Mouse (Mus musculus) MEL (cell line): Measurements from ENCODE around the gene Prkag1. TPM values are rescaled to one million over a fixed set of nuclear protein-coding genes. Genes with fewer than 3 reads are reported as not detected.
A peak's percentile ranks its signal among the peaks of the same experiment; 100 is the strongest.

ENCODE experiments used
- DNase-seq: peaks from one replicate; pipeline ENCODE4 v3.0.0; 2011; ENCODE audit warnings: low read depth, low spot score
- H3K27ac ChIP-seq: 2 replicates; pipeline ENCODE4 v1.5.1; 2012; ENCODE audit warnings: low read depth, mild to moderate bottlenecking, control low read depth, low read length, moderate library complexity; ENCODE audit not compliant: control insufficient read depth
- H3K27me3 ChIP-seq, 2 experiments: fragments of 150-350 bp in 1 of 2; sonication (generic) in 1 of 2; 2 replicates each; pipeline ENCODE4 v1.6.1; 2012; ENCODE audit warnings: low read length in 2 of 2, mild to moderate bottlenecking in 2 of 2, improper control_type of control experiment in 1 of 2, moderate library complexity in 1 of 2; ENCODE audit not compliant: insufficient read depth in 2 of 2, control insufficient read depth in 1 of 2
- H3K36me3 ChIP-seq, 2 experiments: 2 replicates each; pipeline ENCODE4 v1.6.1; 2012 to 2014; ENCODE audit warnings: low read length in 2 of 2, improper control_type of control experiment in 1 of 2, inconsistent platforms in 1 of 2, mild to moderate bottlenecking in 1 of 2; ENCODE audit not compliant: insufficient read depth in 2 of 2, control insufficient read depth in 1 of 2
- H3K4me1 ChIP-seq, 2 experiments: fragments of 150-350 bp in 1 of 2; sonication (generic) in 1 of 2; 2 replicates each; pipeline ENCODE4 v1.6.1; 2012; ENCODE audit warnings: low read length in 2 of 2, improper control_type of control experiment in 1 of 2, mild to moderate bottlenecking in 1 of 2; ENCODE audit not compliant: insufficient read depth in 2 of 2, control insufficient read depth in 1 of 2
- H3K4me3 ChIP-seq, 2 experiments: fragments of 150-350 bp in 1 of 2; sonication (generic) in 1 of 2; 2 replicates each; pipeline ENCODE4 v1.5.1; 2012; ENCODE audit warnings: low read depth in 2 of 2, low read length in 2 of 2, mild to moderate bottlenecking in 2 of 2, moderate library complexity in 2 of 2, control low read depth in 1 of 2, improper control_type of control experiment in 1 of 2; ENCODE audit not compliant: control insufficient read depth in 1 of 2, insufficient read depth in 1 of 2
- H3K79me2 ChIP-seq: 2 replicates; pipeline ENCODE4 v1.6.1; 2012; ENCODE audit warnings: mild to moderate bottlenecking, low read length, moderate library complexity; ENCODE audit not compliant: control insufficient read depth, poor library complexity, insufficient read depth
- H3K9ac ChIP-seq: 2 replicates; pipeline ENCODE4 v1.6.1; 2012; ENCODE audit warnings: low read depth, mild to moderate bottlenecking, control low read depth, low read length, moderate library complexity; ENCODE audit not compliant: control insufficient read depth, poor library complexity, severe bottlenecking
- H3K9me3 ChIP-seq: fragments of 150-350 bp; sonication (generic); replicated peaks from 2 replicates; pipeline ENCODE4 v1.6.1; 2012; ENCODE audit warnings: mild to moderate bottlenecking, low read length, improper control_type of control experiment, moderate library complexity; ENCODE audit not compliant: insufficient read depth
- CHD1 ChIP-seq: IDR thresholded peaks from 2 replicates; pipeline ENCODE4 v1.6.1; 2012; ENCODE audit warnings: low read depth, mild to moderate bottlenecking, inconsistent platforms, low read length, improper control_type of control experiment
- CHD2 ChIP-seq: IDR thresholded peaks from 2 replicates; pipeline ENCODE4 v1.6.1; 2011; ENCODE audit warnings: low read length, improper control_type of control experiment
- E2F4 ChIP-seq: IDR thresholded peaks from 2 replicates; pipeline ENCODE4 v1.6.1; 2011; ENCODE audit warnings: low read depth, low read length, improper control_type of control experiment, borderline replicate concordance
- ELF1 ChIP-seq: IDR thresholded peaks from 2 replicates; pipeline ENCODE4 v1.6.1; 2014; ENCODE audit warnings: low read depth, mild to moderate bottlenecking, inconsistent platforms, low read length, improper control_type of control experiment, moderate library complexity
- EP300 ChIP-seq, 2 experiments: IDR thresholded peaks; 2 replicates each; pipeline ENCODE4 v1.6.1; 2011; ENCODE audit warnings: improper control_type of control experiment in 2 of 2, low read length in 2 of 2, low read depth in 1 of 2, mild to moderate bottlenecking in 1 of 2
- ETS1 ChIP-seq: IDR thresholded peaks from 2 replicates; pipeline ENCODE4 v1.6.1; 2012; ENCODE audit warnings: low read depth, mild to moderate bottlenecking, inconsistent platforms, low read length, improper control_type of control experiment, moderate library complexity
- GABPA ChIP-seq: IDR thresholded peaks from 2 replicates; pipeline ENCODE4 v1.6.1; 2012; ENCODE audit warnings: low read depth, mild to moderate bottlenecking, inconsistent platforms, low read length, improper control_type of control experiment, moderate library complexity
- GATA1 ChIP-seq: IDR thresholded peaks from 2 replicates; pipeline ENCODE4 v1.6.1; 2011; ENCODE audit warnings: low read depth, low read length, improper control_type of control experiment
- HCFC1 ChIP-seq: IDR thresholded peaks from 2 replicates; pipeline ENCODE4 v1.6.1; 2012; ENCODE audit warnings: low read depth, mild to moderate bottlenecking, inconsistent platforms, low read length, improper control_type of control experiment, moderate library complexity
- JUND ChIP-seq: IDR thresholded peaks from 2 replicates; pipeline ENCODE4 v1.6.1; 2011; ENCODE audit warnings: low read depth, mild to moderate bottlenecking, improper control_type of control experiment, low read length
- KAT2A ChIP-seq: conservative IDR thresholded peaks from 2 replicates; pipeline ENCODE4 v1.6.1; 2012; ENCODE audit warnings: low read depth, low read length, improper control_type of control experiment, inconsistent platforms
- MAX ChIP-seq: IDR thresholded peaks from 2 replicates; pipeline ENCODE4 v1.6.1; 2011; ENCODE audit warnings: low read length, improper control_type of control experiment
- MAZ ChIP-seq: IDR thresholded peaks from 2 replicates; pipeline ENCODE4 v1.6.1; 2012; ENCODE audit warnings: low read depth, mild to moderate bottlenecking, inconsistent platforms, low read length, improper control_type of control experiment
- MEF2A ChIP-seq: IDR thresholded peaks from 2 replicates; pipeline ENCODE4 v1.6.1; 2014; ENCODE audit warnings: low read depth, mild to moderate bottlenecking, inconsistent platforms, low read length, improper control_type of control experiment; ENCODE audit not compliant: poor library complexity, insufficient replicate concordance, severe bottlenecking; ENCODE audit errors: extremely low read depth
- MXI1 ChIP-seq: IDR thresholded peaks from 2 replicates; pipeline ENCODE4 v1.6.1; 2011; ENCODE audit warnings: mild to moderate bottlenecking, low read depth, low read length, improper control_type of control experiment
- MYB ChIP-seq: IDR thresholded peaks from 2 replicates; pipeline ENCODE4 v1.6.1; 2011; ENCODE audit warnings: mild to moderate bottlenecking, low read depth, low read length, improper control_type of control experiment
- MYC ChIP-seq: IDR thresholded peaks from 2 replicates; pipeline ENCODE4 v1.6.1; 2011; ENCODE audit warnings: low read depth, mild to moderate bottlenecking, low read length, improper control_type of control experiment, moderate library complexity
- NELFE ChIP-seq: IDR thresholded peaks from 2 replicates; pipeline ENCODE4 v1.6.1; 2011; ENCODE audit warnings: low read depth, low read length, improper control_type of control experiment
- NRF1 ChIP-seq: IDR thresholded peaks from 2 replicates; pipeline ENCODE4 v1.6.1; 2014; ENCODE audit warnings: low read depth, mild to moderate bottlenecking, inconsistent platforms, low read length, improper control_type of control experiment, moderate library complexity; ENCODE audit not compliant: poor library complexity, insufficient read depth, severe bottlenecking
- POLR2A ChIP-seq, 2 experiments: IDR thresholded peaks; 2 replicates each; pipeline ENCODE4 v1.6.1; 2011 to 2012; ENCODE audit warnings: low read length in 2 of 2, mild to moderate bottlenecking in 2 of 2, control low read depth in 1 of 2, improper control_type of control experiment in 1 of 2, low read depth in 1 of 2, moderate library complexity in 1 of 2; ENCODE audit not compliant: control insufficient read depth in 1 of 2, insufficient read depth in 1 of 2, poor library complexity in 1 of 2
- POLR2AphosphoS5 ChIP-seq: IDR thresholded peaks from 2 replicates; pipeline ENCODE4 v1.6.1; 2012; ENCODE audit warnings: low read depth, borderline replicate concordance, mild to moderate bottlenecking, inconsistent platforms, low read length, moderate library complexity, mixed read lengths
- RAD21 ChIP-seq: IDR thresholded peaks from 2 replicates; pipeline ENCODE4 v1.6.1; 2011; ENCODE audit warnings: mild to moderate bottlenecking, low read depth, low read length, improper control_type of control experiment
- RCOR1 ChIP-seq: IDR thresholded peaks from 2 replicates; pipeline ENCODE4 v1.6.1; 2012; ENCODE audit warnings: low read depth, mild to moderate bottlenecking, inconsistent platforms, low read length, improper control_type of control experiment
- SIN3A ChIP-seq: IDR thresholded peaks from 2 replicates; pipeline ENCODE4 v1.6.1; 2012; ENCODE audit warnings: low read length, improper control_type of control experiment, inconsistent platforms
- SMC3 ChIP-seq: IDR thresholded peaks from 2 replicates; pipeline ENCODE4 v1.6.1; 2011; ENCODE audit warnings: low read depth, low read length, improper control_type of control experiment
- TAL1 ChIP-seq: IDR thresholded peaks from 2 replicates; pipeline ENCODE4 v1.6.1; 2012; ENCODE audit warnings: mild to moderate bottlenecking, inconsistent platforms, low read length, moderate library complexity, mixed read lengths
- TBP ChIP-seq: IDR thresholded peaks from 2 replicates; pipeline ENCODE4 v1.8.0; 2011; ENCODE audit warnings: low read depth, low read length, improper control_type of control experiment
- TCF12 ChIP-seq: IDR thresholded peaks from 2 replicates; pipeline ENCODE4 v1.6.1; 2014; ENCODE audit warnings: low read depth, mild to moderate bottlenecking, inconsistent platforms, low read length, improper control_type of control experiment, moderate library complexity
- UBTF ChIP-seq: IDR thresholded peaks from 2 replicates; pipeline ENCODE4 v1.6.1; 2012; ENCODE audit warnings: low read depth, mild to moderate bottlenecking, inconsistent platforms, low read length, improper control_type of control experiment, moderate library complexity, borderline replicate concordance; ENCODE audit not compliant: insufficient read depth
- USF1 ChIP-seq: IDR thresholded peaks from 2 replicates; pipeline ENCODE4 v1.6.1; 2014; ENCODE audit warnings: low read depth, mild to moderate bottlenecking, inconsistent platforms, low read length, improper control_type of control experiment, moderate library complexity
- USF2 ChIP-seq, 2 experiments: IDR thresholded peaks; 2 replicates each; pipeline ENCODE4 v1.6.1; 2011 to 2012; ENCODE audit warnings: improper control_type of control experiment in 2 of 2, low read length in 2 of 2, borderline replicate concordance in 1 of 2, inconsistent platforms in 1 of 2, low read depth in 1 of 2, mild to moderate bottlenecking in 1 of 2; ENCODE audit not compliant: insufficient read depth in 1 of 2
- ZC3H11A ChIP-seq: IDR thresholded peaks from 2 replicates; pipeline ENCODE4 v1.6.1; 2012; ENCODE audit warnings: low read depth, mild to moderate bottlenecking, inconsistent platforms, low read length, improper control_type of control experiment
- ZMIZ1 ChIP-seq: IDR thresholded peaks from 2 replicates; pipeline ENCODE4 v1.6.1; 2012; ENCODE audit warnings: low read depth, mild to moderate bottlenecking, inconsistent platforms, low read length, improper control_type of control experiment, moderate library complexity
- ZNF384 ChIP-seq: IDR thresholded peaks from 2 replicates; pipeline ENCODE4 v1.6.1; 2012; ENCODE audit warnings: low read depth, mild to moderate bottlenecking, inconsistent platforms, low read length, improper control_type of control experiment
- polyA plus RNA-seq, 2 experiments: library from polyadenylated mRNA; stranded (reverse) in 1 of 2; unstranded in 1 of 2; fragments of >175 nt in 1 of 2; fragments of >200 nt in 1 of 2; gene quantifications; 2 replicates each; pipeline versions ENCODE4 v1.2.1 to v1.2.4; 2012; ENCODE audit warnings: low replicate concordance in 2 of 2, low read depth in 1 of 2; ENCODE audit not compliant: insufficient read length in 2 of 2, insufficient read depth in 1 of 2, missing spikeins in 1 of 2
- total RNA-seq: library from RNA; depleted of rRNA; stranded (reverse); fragments of 300-350 nt; gene quantifications from 2 replicates; pipeline ENCODE4 v1.2.3, GENCODE M21; 2012

Gene Prkag1
- total and polyA plus RNA-seq, 3 experiments = 122 to 348 (median 141) TPM

DNA sequence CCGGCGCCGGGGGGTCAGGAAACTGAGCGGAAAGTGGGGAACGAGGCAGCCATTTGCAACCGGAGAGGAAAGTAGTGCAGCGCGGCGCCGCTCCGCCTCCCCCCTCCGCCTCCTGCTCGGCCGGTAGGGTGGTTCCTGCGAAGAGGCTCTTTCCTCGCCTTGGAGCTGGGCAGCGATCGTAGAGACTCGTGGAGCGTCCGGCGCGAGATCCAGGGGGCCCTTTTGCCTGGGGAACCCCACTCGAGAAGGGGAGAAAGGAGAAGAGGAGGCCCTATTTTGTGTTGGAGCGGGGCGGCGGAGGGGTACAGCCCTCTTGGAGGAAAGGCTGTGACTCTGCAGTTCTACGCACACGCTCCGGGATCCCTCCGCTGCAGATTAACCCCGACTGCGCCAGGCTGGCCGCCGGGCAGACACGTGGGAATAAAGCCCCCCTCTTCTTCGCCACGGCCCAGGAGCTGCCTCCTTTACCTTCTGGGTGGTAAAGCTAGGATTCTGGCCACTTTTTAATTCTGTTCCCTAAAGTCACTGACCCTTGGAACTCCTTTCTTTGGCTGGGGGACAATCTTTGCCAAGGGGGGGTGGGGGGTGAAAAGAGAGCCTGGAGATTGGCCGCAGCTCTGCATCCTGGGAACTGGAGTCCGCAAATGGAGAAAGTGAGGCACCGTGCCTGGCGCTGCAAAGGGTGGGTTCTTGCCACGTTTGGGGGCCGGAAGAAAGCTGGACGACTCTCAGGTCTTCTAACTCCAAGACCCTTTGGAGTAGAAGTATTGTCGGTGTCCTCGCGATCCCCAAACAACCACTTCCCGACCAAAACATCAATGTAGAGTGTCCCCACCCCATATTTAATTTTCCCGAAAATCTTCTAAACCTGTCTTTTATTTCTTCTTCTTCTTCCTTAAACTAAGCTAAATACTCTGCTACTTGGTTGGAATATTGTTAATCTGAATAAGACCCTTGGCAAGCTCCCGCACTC is 40.9 kb upstream of the Prkag1 start:
- peak; percentile 99 for DNase-seq
- peaks cover 0 to 23% of the 10 kb centered on the region in 2 experiments; a peak in 2 of 4 replicates for H3K36me3 ChIP-seq
- H3K4me1 ChIP-seq = peaks cover 14 to 21% of the 10 kb centered on the region in 2 experiments
- H3K4me3 ChIP-seq = peak overlapping the region; percentile 78 to 92
- H3K79me2 ChIP-seq = peaks cover 52% of the 10 kb centered on the region
- H3K27ac ChIP-seq = peak overlapping the region; percentile 86
- no peaks in the 10 kb centered on the region for H3K27me3 ChIP-seq
- peak overlapping the region; percentile 96 for H3K9ac ChIP-seq
- TF ChIP-seq NRF1 = peak; percentile 8; the same call in 1 of the 2 replicates
- peak; percentile 93; the same call in 1 of the 2 replicates for TF ChIP-seq UBTF
- TF ChIP-seq USF2 (IDR thresholded peaks at IDR 0.05; ENCODE audit: borderline replicate concordance in 1 of 2, insufficient read depth in 1 of 2, low read depth in 1 of 2, low read length in 2 of 2) = no peak
- no peak for TF ChIP-seq ZC3H11A
- 0 out of 2 replicates have a peak, but pooled peaks have one; percentile 38 for TF ChIP-seq ELF1
- TF ChIP-seq MXI1 = peak; percentile 99
- TF ChIP-seq GATA1 = peak; percentile 9; the same call in 1 of the 2 replicates
- TF ChIP-seq TCF12 = peak; percentile 83
- TF ChIP-seq POLR2AphosphoS5 = peak; percentile 53; the same call in 1 of the 2 replicates
- peak; percentile 100 for TF ChIP-seq MAZ
- peak; percentile 51 for TF ChIP-seq CHD2
- peak in 1 of 2 experiments; percentile 47; a peak in 2 of 4 replicates for TF ChIP-seq EP300 (IDR thresholded peaks at IDR 0.05; ENCODE audit: low read depth in 1 of 2, low read length in 2 of 2)
- peak; percentile 99 for TF ChIP-seq MYC
- peak; percentile 95 for TF ChIP-seq TBP
- TF ChIP-seq RCOR1 = no peak
- TF ChIP-seq MEF2A = no peak
- peak; percentile 73 for TF ChIP-seq USF1
- no peak for TF ChIP-seq ZNF384
- TF ChIP-seq HCFC1 = peak; percentile 90
- TF ChIP-seq POLR2A (IDR thresholded peaks at IDR 0.05; ENCODE audit: control insufficient read depth in 1 of 2, insufficient read depth in 1 of 2, low read depth in 1 of 2, low read length in 2 of 2, poor library complexity in 1 of 2) = peak; percentile 82 to 92; a peak in 3 of 4 replicates
- TF ChIP-seq CHD1 = peak; percentile 90; the same call in 1 of the 2 replicates
- TF ChIP-seq MAX = peak; percentile 95
- TF ChIP-seq MYB = no peak
- TF ChIP-seq E2F4 = peak; percentile 64; the same call in 1 of the 2 replicates
- no peak for TF ChIP-seq SMC3
- peak; percentile 99 for TF ChIP-seq SIN3A
- TF ChIP-seq TAL1 = no peak
- TF ChIP-seq JUND = no peak
- TF ChIP-seq GABPA = no peak
- peak; percentile 97 for TF ChIP-seq KAT2A
- no peak for TF ChIP-seq RAD21
- TF ChIP-seq ZMIZ1 = peak; percentile 73
- peak; percentile 77 for TF ChIP-seq NELFE
- TF ChIP-seq ETS1 = peak; percentile 72
- TF ChIP-seq, all 39 proteins: peak for 23
- H3K9me3 ChIP-seq = no peaks in the 10 kb centered on the region
